Mouse (Mus musculus) forebrain, embryonic 15.5 days (tissue): ENCODE measurements around the gene Rhebl1. TPM values are rescaled to one million over a fixed set of nuclear protein-coding genes. Genes with fewer than 3 reads are reported as not detected.
"Not testable (repeated sequence)": the region's sequence is repeated elsewhere in the genome, so short reads cannot be mapped to it uniquely, and the experiment has no call there.

Source experiments
- ATAC-seq: fragments of 200-750 bp; cut with Nextera tagmentation; replicated peaks from 2 replicates; pipeline ENCODE4 v1.8.0; 2017; ENCODE audit warnings: mild to moderate bottlenecking, moderate TSS enrichment, moderate library complexity
- H3K27ac ChIP-seq: fragments of 300-500 bp; sonication (generic); replicated peaks from 2 replicates; pipeline ENCODE4 v1.5.1; 2015; ENCODE audit warnings: mild to moderate bottlenecking, inconsistent platforms
- H3K27me3 ChIP-seq: fragments of 300-500 bp; sonication (generic); 2 replicates; pipeline ENCODE4 v1.6.1; 2015; ENCODE audit warnings: inconsistent platforms
- H3K36me3 ChIP-seq: fragments of 300-500 bp; sonication (generic); 2 replicates; pipeline ENCODE4 v1.6.1; 2015; ENCODE audit warnings: mild to moderate bottlenecking, inconsistent platforms
- H3K4me1 ChIP-seq: fragments of 300-500 bp; sonication (generic); 2 replicates; pipeline ENCODE4 v1.6.1; 2015; ENCODE audit warnings: inconsistent platforms
- H3K4me2 ChIP-seq: fragments of 300-500 bp; sonication (generic); replicated peaks from 2 replicates; pipeline ENCODE4 v1.6.1; 2015; ENCODE audit warnings: mild to moderate bottlenecking, inconsistent platforms
- H3K4me3 ChIP-seq: fragments of 300-500 bp; sonication (generic); 2 replicates; pipeline ENCODE4 v1.5.1; 2015; ENCODE audit warnings: mild to moderate bottlenecking, inconsistent platforms
- H3K9ac ChIP-seq: fragments of 300-500 bp; sonication (generic); replicated peaks from 2 replicates; pipeline ENCODE4 v1.6.1; 2015; ENCODE audit warnings: mild to moderate bottlenecking, inconsistent platforms
- H3K9me3 ChIP-seq: fragments of 300-500 bp; sonication (generic); 2 replicates; pipeline ENCODE4 v1.6.1; 2016; ENCODE audit warnings: inconsistent platforms
- WGBS: fragments of 180-500 bp; shearing (Covaris S2); methylation state at CpG from one replicate; pipeline ENCODE4 v1.1.7; 2015; ENCODE audit warnings: mixed read lengths; 5-methylcytosine and 5-hydroxymethylcytosine counted together
- polyA plus RNA-seq: library from polyadenylated mRNA; unstranded; fragments of >200 nt; fragmentation: Nextera tagmentation; extraction: Ambion mirVana; gene quantifications from 2 replicates; pipeline ENCODE4 v1.2.1, GENCODE M21; 2015

Gene Rhebl1
- polyA plus RNA-seq, 1 experiment from 2014 or later: 42.7 TPM

DNA sequence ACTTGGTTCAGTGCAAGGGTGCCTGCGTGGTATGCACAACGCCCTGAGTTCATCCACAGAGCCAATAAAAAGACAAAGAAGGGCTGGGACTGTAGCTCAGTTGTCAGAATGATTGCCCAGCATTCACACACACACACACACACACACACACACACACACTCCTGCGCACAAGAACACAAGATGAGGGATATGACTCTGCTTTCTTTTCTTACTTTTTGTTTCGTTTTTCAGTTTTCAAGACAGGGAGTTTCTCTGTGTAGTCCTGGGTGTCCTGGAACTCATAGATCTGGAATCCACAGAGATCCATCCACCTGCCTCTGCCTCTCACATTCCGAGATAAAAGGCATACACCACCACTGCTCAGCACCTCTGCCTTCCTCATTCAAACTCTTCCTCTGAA lies 33.2 kb upstream of the Rhebl1 start:
- Histone ChIP-seq H3K27me3 (no peaks in the 10 kb centered on the region), H3K4me2 (no peak overlapping the region), H3K4me1 (peaks cover 16% of the 10 kb centered on the region), H3K36me3 (peaks cover 11% of the 10 kb centered on the region), H3K9ac (no peak overlapping the region), H3K4me3 (no peak overlapping the region), H3K9me3 (no peaks in the 10 kb centered on the region), H3K27ac (no peak overlapping the region)
- 80% methylated on average over 5 of the region's 5 CpGs for WGBS
- ATAC-seq: no peak

DNA sequence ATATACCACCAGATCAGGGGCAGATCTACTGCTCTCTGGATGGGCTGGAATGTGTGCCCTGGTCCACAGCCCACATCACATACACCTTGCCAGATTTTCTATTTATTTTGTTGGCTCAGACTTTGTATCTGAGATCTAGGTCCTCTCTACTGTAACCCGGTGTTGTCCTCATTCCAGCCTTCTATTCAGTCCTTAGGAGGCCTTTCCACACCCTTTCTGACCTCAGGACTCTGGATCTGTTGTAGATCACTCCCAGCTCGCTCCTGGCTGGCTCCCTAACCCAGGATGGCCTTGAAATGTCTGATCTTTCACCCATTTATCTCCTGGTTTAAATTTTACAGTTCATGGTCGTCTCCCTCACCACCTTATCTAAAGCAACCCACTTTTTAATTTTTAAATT lies 30.3 kb upstream of the Rhebl1 start:
- no peak overlapping the region for H3K27ac ChIP-seq
- 78% methylated on average over 3 of the region's 3 CpGs for WGBS

DNA sequence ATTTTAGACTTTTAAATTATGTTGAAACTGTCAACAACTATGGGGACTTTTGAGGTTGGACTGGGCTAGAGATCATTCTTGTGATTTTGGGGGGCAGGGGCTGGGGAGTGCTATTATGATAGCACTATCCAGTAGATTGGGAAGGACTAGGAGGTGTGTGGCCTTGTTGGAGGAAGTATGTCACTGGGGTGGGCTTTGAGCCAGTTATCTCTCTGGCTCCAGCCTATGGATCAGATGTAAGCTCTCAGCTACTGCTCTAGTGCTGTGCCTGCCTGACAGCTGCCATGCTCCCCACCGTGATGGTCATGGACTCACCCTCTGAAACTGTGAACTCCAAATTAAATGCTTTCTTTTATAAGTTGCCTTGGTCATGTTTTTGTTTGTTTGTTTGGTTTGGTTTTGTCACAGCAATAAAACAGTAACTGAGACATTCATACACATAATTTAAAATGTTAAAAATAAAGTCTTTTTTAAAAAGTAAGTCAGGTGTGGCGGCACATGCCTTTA lies 28.7 kb upstream of the Rhebl1 start:
- H3K9ac ChIP-seq: no peak overlapping the region
- H3K4me2 ChIP-seq: no peak overlapping the region
- H3K27ac ChIP-seq: no peak overlapping the region
- H3K9me3 ChIP-seq: no peaks in the 10 kb centered on the region
- WGBS: 82% methylated on average over 2 of the region's 2 CpGs
- H3K27me3 ChIP-seq: no peaks in the 10 kb centered on the region
- no peak overlapping the region for H3K4me3 ChIP-seq
- no peak for ATAC-seq
- H3K36me3 ChIP-seq: no peaks in the 10 kb centered on the region
- peaks cover 8% of the 10 kb centered on the region for H3K4me1 ChIP-seq

More for the DNA sequence above, 30.3 kb upstream of the Rhebl1 start:
- no peak for ATAC-seq
- no peak overlapping the region for H3K4me3 ChIP-seq
- no peaks in the 10 kb centered on the region for H3K27me3 ChIP-seq
- H3K9me3 ChIP-seq: no peaks in the 10 kb centered on the region
- H3K9ac ChIP-seq: no peak overlapping the region
- H3K36me3 ChIP-seq: no peaks in the 10 kb centered on the region
- H3K4me1 ChIP-seq: 0 out of 2 replicates have a peak, but pooled peaks cover 11% of the 10 kb centered on the region
- no peak overlapping the region for H3K4me2 ChIP-seq

DNA sequence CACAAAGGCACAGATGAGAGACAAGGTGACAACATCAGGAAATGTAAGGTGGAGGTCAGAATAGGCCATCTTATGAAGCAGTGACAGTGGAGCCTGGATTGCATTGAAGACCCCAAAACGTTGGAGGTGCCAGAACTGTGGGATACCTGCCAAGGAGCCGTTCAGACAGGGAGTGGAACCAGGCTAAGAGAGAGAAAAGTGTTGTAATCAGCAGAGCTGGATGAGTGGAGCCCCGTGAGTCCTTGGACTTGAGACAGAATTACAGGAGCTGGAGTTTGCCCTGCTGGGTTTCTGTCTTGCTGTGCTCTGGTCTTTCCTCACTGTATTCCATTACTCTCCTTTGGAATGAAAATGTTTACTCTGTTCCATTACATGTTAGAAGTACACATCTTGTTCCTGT lies 28.2 kb upstream of the Rhebl1 start:
- Histone ChIP-seq H3K36me3 (no peaks in the 10 kb centered on the region), H3K27ac (no peak overlapping the region), H3K4me3 (no peak overlapping the region), H3K4me1 (peaks cover 8% of the 10 kb centered on the region), H3K27me3 (no peaks in the 10 kb centered on the region), H3K9ac (no peak overlapping the region), H3K9me3 (no peaks in the 10 kb centered on the region), H3K4me2 (no peak overlapping the region)
- 49% methylated on average over 3 of the region's 3 CpGs for WGBS
- no peak for ATAC-seq

DNA sequence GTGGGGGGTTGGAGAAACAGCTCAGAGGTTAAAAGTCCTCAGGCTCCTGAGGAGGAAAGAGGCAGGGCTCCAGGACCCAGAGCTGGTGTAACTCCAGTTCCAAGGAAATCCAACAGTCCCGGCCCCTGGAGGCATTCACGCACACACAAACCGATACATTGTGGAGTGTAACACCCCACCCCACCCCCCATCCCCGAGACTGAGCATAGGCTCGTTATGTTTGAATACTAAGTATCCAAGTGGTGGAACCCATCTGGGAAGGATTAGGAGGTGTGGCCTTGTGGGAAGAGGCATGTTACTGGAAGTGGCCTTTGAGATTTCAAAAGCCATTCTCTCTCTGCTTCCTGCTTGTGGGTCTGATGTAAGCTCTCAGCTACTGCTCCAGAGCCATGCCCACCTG lies 27.2 kb upstream of the Rhebl1 start:
- H3K4me2 ChIP-seq: no peak overlapping the region
- H3K4me1 ChIP-seq: peaks cover 15% of the 10 kb centered on the region
- no peak overlapping the region for H3K27ac ChIP-seq
- no peak overlapping the region for H3K9ac ChIP-seq
- H3K4me3 ChIP-seq: no peak overlapping the region
- no peaks in the 10 kb centered on the region for H3K36me3 ChIP-seq
- 59% methylated on average over 5 of the region's 5 CpGs for WGBS
- no peak for ATAC-seq
- H3K9me3 ChIP-seq: no peaks in the 10 kb centered on the region
- H3K27me3 ChIP-seq: no peaks in the 10 kb centered on the region

GRCm38 (mm10) chr15:98918499-98918895 lies 24.2 kb upstream of the Rhebl1 start:
- H3K36me3 ChIP-seq, ATAC-seq, H3K9me3 ChIP-seq, H3K27me3 ChIP-seq: not testable (repeated sequence)
- Histone ChIP-seq H3K4me3 (peak overlapping the region; percentile 77), H3K4me1 (peaks cover 34% of the 10 kb centered on the region), H3K27ac (peak overlapping the region; percentile 97), H3K9ac (peak overlapping the region; percentile 50), H3K4me2 (peak overlapping the region; percentile 52)
- 22% methylated on average over 8 of the region's 8 CpGs for WGBS

- WGBS: under 1% methylated on average over 82 of the region's 82 CpGs
- peaks cover 34% of the 10 kb centered on the region for H3K4me1 ChIP-seq
- H3K9me3 ChIP-seq: no peaks in the 10 kb centered on the region
- peak within 1 kb of the TSS; percentile 83 for H3K9ac ChIP-seq
- no peaks in the 10 kb centered on the region for H3K27me3 ChIP-seq
- H3K4me2 ChIP-seq: peak within 1 kb of the TSS; percentile 76
- H3K36me3 ChIP-seq: peaks cover 5% of the 10 kb centered on the region
- ATAC-seq: peak; percentile 99
- H3K27ac ChIP-seq: peak within 1 kb of the TSS; percentile 97
- H3K4me3 ChIP-seq: peak within 1 kb of the TSS; percentile 77
Observed at GRCm38 (mm10) chr15:98917538-98918498, 23.5 kb upstream of the Rhebl1 start, which contains the start of gene Lmbr1l. Gene Lmbr1l, minus strand, starts transcription at chr15:98918231.

DNA sequence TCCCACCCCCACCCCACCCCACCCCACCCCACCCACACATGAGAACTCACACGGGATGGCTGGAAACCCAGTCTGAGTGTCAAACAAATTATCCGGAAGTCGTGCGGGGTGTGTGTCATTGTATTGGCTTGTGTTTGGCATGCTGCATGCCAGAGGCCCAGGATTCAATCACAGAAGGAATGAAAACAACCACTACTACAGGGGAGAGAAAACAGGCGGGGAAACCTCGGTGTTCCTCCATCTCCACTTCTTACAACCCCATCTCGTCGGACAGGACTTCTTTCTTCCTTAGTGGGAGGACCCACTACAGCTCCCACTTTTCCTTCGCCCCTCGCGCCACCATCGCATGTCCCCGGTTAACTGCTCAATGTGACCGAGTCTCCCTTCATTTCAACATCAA lies 22.8 kb upstream of the Rhebl1 start:
- H3K9me3 ChIP-seq: no peaks in the 10 kb centered on the region
- H3K9ac ChIP-seq: peak overlapping the region; percentile 83
- H3K4me3 ChIP-seq: peak overlapping the region; percentile 77
- H3K27ac ChIP-seq: peak overlapping the region; percentile 97
- H3K27me3 ChIP-seq: no peaks in the 10 kb centered on the region
- H3K36me3 ChIP-seq: peaks cover 13% of the 10 kb centered on the region
- peaks cover 34% of the 10 kb centered on the region for H3K4me1 ChIP-seq
- WGBS: under 1% methylated on average over 14 of the region's 14 CpGs
- no peak for ATAC-seq
- peak overlapping the region; percentile 76 for H3K4me2 ChIP-seq

GRCm38 (mm10) chr15:98916016-98916415 lies 21.7 kb upstream of the Rhebl1 start:
- no peaks in the 10 kb centered on the region for H3K27me3 ChIP-seq
- no peak overlapping the region for H3K27ac ChIP-seq
- no peak for ATAC-seq
- peak overlapping the region; percentile 83; the same call in 1 of the 2 replicates for H3K9ac ChIP-seq
- peak overlapping the region; percentile 76 for H3K4me2 ChIP-seq
- peak overlapping the region; percentile 77 for H3K4me3 ChIP-seq
- H3K36me3 ChIP-seq: peaks cover 23% of the 10 kb centered on the region
- 95% methylated on average over 4 of the region's 4 CpGs for WGBS
- no peaks in the 10 kb centered on the region for H3K9me3 ChIP-seq
- peaks cover 34% of the 10 kb centered on the region for H3K4me1 ChIP-seq

- Histone ChIP-seq H3K9me3 (no peaks in the 10 kb centered on the region), H3K4me1 (peaks cover 34% of the 10 kb centered on the region), H3K4me3 (no peak overlapping the region), H3K27me3 (no peaks in the 10 kb centered on the region), H3K4me2 (peak overlapping the region; percentile 76; the same call in 1 of the 2 replicates), H3K9ac (no peak overlapping the region), H3K27ac (no peak overlapping the region), H3K36me3 (peaks cover 35% of the 10 kb centered on the region)
- ATAC-seq: no peak
- 89% methylated on average over 6 of the region's 6 CpGs for WGBS
Observed at GRCm38 (mm10) chr15:98914903-98915302, 20.6 kb upstream of the Rhebl1 start.

GRCm38 (mm10) chr15:98904692-98905091 lies 10.4 kb upstream of the Rhebl1 start:
- peaks cover 3% of the 10 kb centered on the region; the same call in 1 of the 2 replicates for H3K27me3 ChIP-seq
- peaks cover 62% of the 10 kb centered on the region for H3K36me3 ChIP-seq
- H3K27ac ChIP-seq: no peak overlapping the region
- no peak for ATAC-seq
- no peaks in the 10 kb centered on the region for H3K4me1 ChIP-seq
- no peak overlapping the region for H3K4me3 ChIP-seq
- WGBS: 28% methylated on average over 10 of the region's 10 CpGs
- H3K9me3 ChIP-seq: no peaks in the 10 kb centered on the region
- no peak overlapping the region for H3K9ac ChIP-seq
- no peak overlapping the region for H3K4me2 ChIP-seq

DNA sequence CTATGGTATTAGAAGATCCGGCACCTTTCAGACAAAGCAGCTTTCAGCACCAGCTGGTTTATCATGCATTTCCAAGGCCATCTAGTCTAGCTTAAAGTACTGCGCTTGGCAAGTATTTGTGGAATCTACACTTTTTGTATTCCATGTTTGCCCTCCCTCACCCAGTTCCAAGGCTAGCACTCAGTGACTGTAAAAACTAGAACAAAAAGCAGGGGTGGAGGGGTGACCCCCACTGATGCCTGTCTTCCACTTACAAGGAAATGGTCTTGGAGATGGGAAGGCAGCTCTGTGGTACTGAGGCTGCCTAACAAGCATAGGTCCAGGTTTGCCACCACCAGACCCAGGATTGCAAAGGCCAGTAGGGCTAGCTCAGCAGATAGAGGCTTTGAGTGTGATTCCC lies 8.3 kb upstream of the Rhebl1 start:
- no peak for ATAC-seq
- H3K27ac ChIP-seq: no peak overlapping the region
- H3K9ac ChIP-seq: no peak overlapping the region
- H3K4me1 ChIP-seq: peaks cover 11% of the 10 kb centered on the region
- H3K4me2 ChIP-seq: no peak overlapping the region
- peaks cover 22% of the 10 kb centered on the region; the same call in 1 of the 2 replicates for H3K27me3 ChIP-seq
- H3K9me3 ChIP-seq: no peaks in the 10 kb centered on the region
- 92% methylated on average over 2 of the region's 2 CpGs for WGBS
- H3K4me3 ChIP-seq: no peak overlapping the region
- H3K36me3 ChIP-seq: peaks cover 41% of the 10 kb centered on the region
